Mouse (Mus musculus) stomach, postnatal 0 days (tissue): ENCODE measurements around the gene Sorcs3.

ENCODE experiments used
- CTCF ChIP-seq: IDR thresholded peaks from 2 replicates; pipeline ENCODE4 v1.5.1; 2016; ENCODE audit warnings: antibody characterized with exemption, low read depth, mild to moderate bottlenecking, moderate library complexity
- EP300 ChIP-seq: optimal IDR thresholded peaks from 2 replicates; pipeline ENCODE3; 2016; ENCODE audit warnings: antibody characterized with exemption

DNA sequence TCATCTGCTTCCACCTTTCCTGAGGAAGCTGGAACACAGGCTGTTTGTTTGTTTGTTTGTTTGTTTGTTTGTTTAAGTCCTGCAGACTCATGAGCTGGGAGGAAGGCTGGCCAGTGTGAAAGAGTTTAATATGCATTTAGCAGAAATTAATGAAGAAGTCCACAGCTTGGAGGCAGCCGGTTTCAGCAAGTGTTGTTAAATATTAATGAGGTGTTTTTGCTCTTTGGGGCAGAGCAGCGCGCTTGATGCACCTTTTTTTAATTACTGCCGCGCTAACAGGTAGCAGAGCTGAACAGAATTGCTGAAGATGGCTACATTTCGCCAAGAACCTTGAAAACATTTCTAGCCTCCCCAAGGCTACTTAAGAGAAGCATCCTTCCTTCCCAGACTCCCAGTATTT is 551.0 kb downstream of the Sorcs3 start:
- TF ChIP-seq EP300 (no peak), CTCF (no peak)
